Mouse (Mus musculus) liver, adult 2 months (tissue): ENCODE measurements around the gene Kif1c. TPM values are rescaled to one million over a fixed set of nuclear protein-coding genes. Genes with fewer than 3 reads are reported as not detected.

Source experiments
- DNase-seq: peaks from one replicate; pipeline ENCODE4 v3.0.0-alpha.2; 2011; ENCODE audit warnings: low read depth, low spot score; ENCODE audit errors: extremely low read depth
- H3K27ac ChIP-seq: fragments of 200-500 bp; replicated peaks from 2 replicates; pipeline ENCODE4 v1.5.1; 2012; ENCODE audit warnings: low read depth, mild to moderate bottlenecking, control low read depth, inconsistent platforms, low read length; ENCODE audit not compliant: insufficient read depth
- H3K27me3 ChIP-seq: fragments of 200-500 bp; 2 replicates; pipeline ENCODE4 v1.6.1; 2012; ENCODE audit warnings: mild to moderate bottlenecking, moderate library complexity, low read length, inconsistent platforms; ENCODE audit not compliant: control insufficient read depth, insufficient read depth
- H3K36me3 ChIP-seq: fragments of 200-500 bp; 2 replicates; pipeline ENCODE4 v1.6.1; 2012; ENCODE audit warnings: low read length, inconsistent platforms; ENCODE audit not compliant: control insufficient read depth, insufficient read depth
- H3K4me1 ChIP-seq: fragments of 200-500 bp; 2 replicates; pipeline ENCODE4 v1.6.1; 2011; ENCODE audit warnings: low read length; ENCODE audit not compliant: control insufficient read depth, insufficient read depth
- H3K4me3 ChIP-seq: fragments of 200-500 bp; 2 replicates; pipeline ENCODE4 v1.5.1; 2011; ENCODE audit warnings: low read depth, mild to moderate bottlenecking, control low read depth, low read length, moderate library complexity; ENCODE audit not compliant: insufficient read depth
- H3K79me2 ChIP-seq: fragments of 200-500 bp; 2 replicates; pipeline ENCODE4 v1.6.1; 2012; ENCODE audit warnings: inconsistent platforms, mild to moderate bottlenecking, low read length, moderate library complexity; ENCODE audit not compliant: control insufficient read depth, insufficient read depth
- H3K9ac ChIP-seq: fragments of 200-500 bp; 2 replicates; pipeline ENCODE4 v1.6.1; 2012; ENCODE audit warnings: low read depth, mild to moderate bottlenecking, control low read depth, inconsistent platforms, low read length
- CTCF ChIP-seq: fragments of 200-500 bp; IDR thresholded peaks from 2 replicates; pipeline ENCODE4 v1.5.1; 2011; ENCODE audit warnings: low read depth, low read length, control low read depth
- POLR2A ChIP-seq: fragments of 200-500 bp; IDR thresholded peaks from 2 replicates; pipeline ENCODE4 v1.6.1; 2011; ENCODE audit warnings: low read length, control low read depth; ENCODE audit not compliant: insufficient read depth; ENCODE audit errors: extremely low read depth
- WGBS: fragments of 180-500 bp; shearing (Covaris S2); methylation state at CpG from one replicate; pipeline ENCODE4 v1.1.7; 2018; 5-methylcytosine and 5-hydroxymethylcytosine counted together
- polyA plus RNA-seq: library from polyadenylated mRNA; depleted of rRNA; stranded (reverse); fragments of >200 nt; gene quantifications from 2 replicates; pipeline ENCODE4 v1.2.3, GENCODE M21; 2012
- total RNA-seq: library from RNA; depleted of rRNA; stranded (reverse); fragments of >200 nt; gene quantifications from 2 replicates; pipeline ENCODE4 v1.2.3, GENCODE M21; 2014

Kif1c gene
- total and polyA plus RNA-seq, 2 experiments = 50.8 to 75.6 TPM

DNA sequence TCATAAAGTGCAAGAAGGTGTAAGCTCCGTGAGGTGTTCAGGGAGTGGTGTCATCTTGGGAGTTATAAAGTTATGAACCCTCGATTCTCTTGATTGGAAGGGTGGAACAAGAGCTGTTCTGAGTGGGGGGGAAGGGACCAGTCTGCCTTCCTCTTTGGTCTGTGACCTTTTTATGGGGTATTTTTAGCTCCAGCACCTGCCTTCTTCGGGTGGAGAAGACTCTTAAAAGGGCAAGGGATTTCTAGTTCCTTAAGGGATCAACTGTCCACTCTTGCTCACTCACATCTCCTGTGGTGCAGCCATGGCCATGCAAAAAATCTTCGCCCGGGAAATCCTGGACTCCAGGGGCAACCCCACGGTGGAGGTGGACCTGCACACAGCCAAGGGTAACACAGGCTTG lies 42.8 kb upstream of the Kif1c start:
- Histone ChIP-seq H3K36me3 (peaks cover 4% of the 10 kb centered on the region), H3K4me3 (no peak overlapping the region), H3K9ac (no peak overlapping the region), H3K79me2 (peaks cover 18% of the 10 kb centered on the region), H3K27ac (no peak overlapping the region), H3K27me3 (no peaks in the 10 kb centered on the region), H3K4me1 (peaks cover 6% of the 10 kb centered on the region; the same call in 1 of the 2 replicates)
- TF ChIP-seq CTCF (no peak), POLR2A (no peak)
- DNase-seq = no peak
- WGBS = 70% methylated on average over 6 of the region's 6 CpGs

GRCm38 (mm10) chr11:70657991-70658390 lies 42.4 kb upstream of the Kif1c start:
- no peak overlapping the region for H3K9ac ChIP-seq
- TF ChIP-seq POLR2A (no peak), CTCF (no peak)
- WGBS = 78% methylated on average over 9 of the region's 9 CpGs

DNA sequence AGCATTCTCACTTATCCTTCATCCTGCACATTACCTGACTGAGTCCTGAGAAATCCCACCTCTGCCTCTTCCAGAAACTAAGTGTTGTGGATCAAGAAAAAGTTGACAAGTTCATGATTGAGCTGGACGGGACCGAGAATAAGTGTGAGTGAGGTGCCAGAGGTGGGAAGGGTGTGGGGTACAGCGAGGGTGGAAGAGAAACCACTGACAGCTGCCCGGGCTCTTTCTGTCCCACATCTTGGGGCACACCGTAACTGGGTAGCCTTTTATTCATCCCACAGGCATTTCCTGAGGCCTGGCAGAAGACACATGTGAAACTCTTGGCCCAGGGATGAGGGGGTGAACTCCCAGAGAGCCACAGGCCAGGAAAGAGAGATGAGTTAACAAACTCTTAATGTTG lies 41.8 kb upstream of the Kif1c start:
- 93% methylated on average over 5 of the region's 5 CpGs for WGBS
- H3K79me2 ChIP-seq = peaks cover 9% of the 10 kb centered on the region
- TF ChIP-seq POLR2A = no peak
- no peak for TF ChIP-seq CTCF
- H3K27ac ChIP-seq = no peak overlapping the region
- H3K4me1 ChIP-seq = peaks cover 2% of the 10 kb centered on the region; the same call in 1 of the 2 replicates
- no peak overlapping the region for H3K4me3 ChIP-seq
- peaks cover 3% of the 10 kb centered on the region for H3K36me3 ChIP-seq
- no peaks in the 10 kb centered on the region for H3K27me3 ChIP-seq
- DNase-seq = no peak
- no peak overlapping the region for H3K9ac ChIP-seq

More at GRCm38 (mm10) chr11:70657991-70658390, 42.4 kb upstream of the Kif1c start:
- Histone ChIP-seq H3K79me2 (peaks cover 14% of the 10 kb centered on the region), H3K4me3 (no peak overlapping the region), H3K4me1 (peaks cover 2% of the 10 kb centered on the region; the same call in 1 of the 2 replicates), H3K36me3 (peaks cover 3% of the 10 kb centered on the region), H3K27ac (no peak overlapping the region), H3K27me3 (no peaks in the 10 kb centered on the region)
- DNase-seq = no peak

- H3K4me3 ChIP-seq = no peak overlapping the region
- H3K27ac ChIP-seq = no peak overlapping the region
- peaks cover 2% of the 10 kb centered on the region; the same call in 1 of the 2 replicates for H3K4me1 ChIP-seq
- H3K27me3 ChIP-seq = no peaks in the 10 kb centered on the region
- H3K9ac ChIP-seq = no peak overlapping the region
- 89% methylated on average over 8 of the region's 8 CpGs for WGBS
- peaks cover 3% of the 10 kb centered on the region for H3K36me3 ChIP-seq
- no peak for DNase-seq
- no peak for TF ChIP-seq CTCF
- no peak for TF ChIP-seq POLR2A
- H3K79me2 ChIP-seq = peaks cover 5% of the 10 kb centered on the region
Observed at GRCm38 (mm10) chr11:70658942-70659341, 41.4 kb upstream of the Kif1c start.

GRCm38 (mm10) chr11:70660571-70660970 lies 39.8 kb upstream of the Kif1c start:
- WGBS = 73% methylated on average over 8 of the region's 8 CpGs
- no peaks in the 10 kb centered on the region for H3K79me2 ChIP-seq
- no peak overlapping the region for H3K9ac ChIP-seq
- no peak for DNase-seq
- no peaks in the 10 kb centered on the region for H3K27me3 ChIP-seq
- H3K4me1 ChIP-seq = peaks cover 2% of the 10 kb centered on the region; the same call in 1 of the 2 replicates
- peaks cover 11% of the 10 kb centered on the region for H3K36me3 ChIP-seq
- H3K4me3 ChIP-seq = no peak overlapping the region
- no peak overlapping the region for H3K27ac ChIP-seq
- TF ChIP-seq POLR2A (no peak), CTCF (no peak)

GRCm38 (mm10) chr11:70663101-70663500 lies 37.2 kb upstream of the Kif1c start:
- TF ChIP-seq POLR2A (no peak), CTCF (no peak)

More at GRCm38 (mm10) chr11:70663101-70663500, 37.2 kb upstream of the Kif1c start:
- 0 out of 2 replicates have a peak, but pooled peaks cover under 1% of the 10 kb centered on the region for H3K4me1 ChIP-seq
- no peak overlapping the region for H3K27ac ChIP-seq
- WGBS = 90% methylated on average over 8 of the region's 8 CpGs
- DNase-seq = no peak
- H3K79me2 ChIP-seq = no peaks in the 10 kb centered on the region; the same call in 1 of the 2 replicates
- peaks cover 11% of the 10 kb centered on the region for H3K36me3 ChIP-seq
- H3K27me3 ChIP-seq = no peaks in the 10 kb centered on the region
- no peak overlapping the region for H3K9ac ChIP-seq
- no peak overlapping the region for H3K4me3 ChIP-seq
